Mouse (Mus musculus): ENCODE measurements around the gene Gm20661.

DNA sequence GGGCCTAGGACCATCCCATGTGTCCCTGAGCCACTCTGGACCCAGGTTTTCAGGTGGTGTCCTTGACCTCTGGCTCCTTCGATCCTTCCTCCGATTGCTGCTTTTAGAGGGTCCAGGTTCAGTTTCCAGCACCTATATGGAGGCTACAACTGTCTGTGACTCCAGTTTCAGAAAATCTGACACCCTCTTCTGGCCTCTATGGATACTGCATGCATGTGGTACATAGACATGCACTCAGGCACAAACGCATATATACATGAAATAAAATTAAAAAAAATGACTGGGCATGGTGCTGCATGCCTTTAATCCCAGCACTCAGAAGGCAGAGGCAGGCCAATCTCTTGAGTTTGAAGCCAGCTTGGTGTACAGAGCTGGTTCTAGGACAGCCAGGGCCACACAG lies 45.0 kb downstream of the Gm20661 start:
- TF ChIP-seq POLR2A (IDR thresholded peaks at IDR 0.05; ENCODE audit: control insufficient read depth in 1 of 2, insufficient read depth in 1 of 2, low read depth in 1 of 2, low read length in 2 of 2, poor library complexity in 1 of 2) = no peak
- no peak for TF ChIP-seq MAX (IDR thresholded peaks at IDR 0.05; ENCODE audit: low read length)
- TF ChIP-seq CTCF (IDR thresholded peaks at IDR 0.05 in 2 of 3, conservative IDR thresholded peaks at IDR 0.05 in 1 of 3; ENCODE audit: control insufficient read depth in 1 of 3, insufficient read depth in 1 of 3, low read depth in 2 of 3, low read length in 3 of 3, poor library complexity in 1 of 3, severe bottlenecking in 1 of 3) = peak in 2 of 3 experiments; percentile 16 to 29; a peak in 2 of 6 replicates
- TF ChIP-seq TBP (IDR thresholded peaks at IDR 0.05; ENCODE audit: low read depth, low read length) = no peak
- no peak for TF ChIP-seq GABPA (IDR thresholded peaks at IDR 0.05; ENCODE audit: low read depth, low read length)
- TF ChIP-seq MYC (IDR thresholded peaks at IDR 0.05; ENCODE audit: low read depth, low read length) = no peak
- no peak for TF ChIP-seq CHD1 (IDR thresholded peaks at IDR 0.05; ENCODE audit: low read depth, low read length)

Measured in MEL (cell line).